ENCODE assay signal across 7 mouse cellular contexts in the genomic region with DNA sequence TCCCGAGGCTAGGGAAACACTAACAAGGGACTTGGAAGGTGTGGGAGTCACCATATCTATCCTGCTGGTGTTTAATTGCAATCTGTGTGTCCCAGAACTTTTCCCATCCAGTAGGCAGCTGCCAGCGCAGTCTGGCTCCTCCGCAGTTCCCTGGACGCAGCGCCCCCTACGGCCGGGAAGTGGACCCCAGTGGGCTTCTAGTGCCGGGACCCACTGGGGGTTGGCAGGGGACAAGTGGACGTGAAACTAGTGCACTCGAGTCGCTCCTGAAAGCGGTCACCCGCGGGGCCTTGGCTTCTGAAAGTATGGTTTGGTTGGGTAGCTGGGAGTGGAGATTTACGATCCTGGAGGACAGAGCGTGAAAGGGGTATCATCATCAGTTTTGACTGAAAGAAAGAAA.
DNase-seq lines count a peak whose midpoint lies in the region; ATAC-seq and TF ChIP-seq lines count a peak whose summit lies in the region.

No protein-coding gene starts in this region.

- ATAC-seq in forebrain, embryonic 13.5 days: peak; percentile 32; the same call in 1 of the 2 replicates
- peak; percentile 66 for ATAC-seq in hindbrain, embryonic 16.5 days
- no peak for ATAC-seq in inflammation-experienced regulatory T-cells, adult 6 months

- peak; percentile 52 for TF ChIP-seq CTCF in layer of hippocampus, adult 2 months (conservative IDR thresholded peaks at IDR 0.05)

- 14% methylated on average over 16 of the region's 16 CpGs for WGBS in forebrain, embryonic 13.5 days
- WGBS in hindbrain, embryonic 16.5 days: 14% methylated on average over 16 of the region's 16 CpGs

- H3K9ac ChIP-seq in forebrain, embryonic 13.5 days: no peak overlapping the region
- no peak overlapping the region for H3K9ac ChIP-seq in hindbrain, embryonic 16.5 days (ENCODE audit: low read depth, low read length)

- no peak for DNase-seq in layer of hippocampus, adult 2 months (ENCODE audit: low spot score in 2 of 2)
- no peak for DNase-seq in layer of hippocampus, adult 9-11 months
- DNase-seq in retina, embryonic 14.5 days (ENCODE audit: low spot score): peak; percentile 67
- no peak for DNase-seq in adrenal gland, adult 8-10 months

- H3K4me2 ChIP-seq in forebrain, embryonic 13.5 days: peak overlapping the region; percentile 45
- H3K4me2 ChIP-seq in hindbrain, embryonic 16.5 days (ENCODE audit: low read length): peak overlapping the region; percentile 39

- no peak overlapping the region for H3K27ac ChIP-seq in layer of hippocampus, adult 2 months
- no peak overlapping the region; the same call in 1 of the 2 replicates for H3K27ac ChIP-seq in forebrain, embryonic 13.5 days
- 0 out of 2 replicates have a peak overlapping the region, but pooled peaks have one; percentile 44 for H3K27ac ChIP-seq in hindbrain, embryonic 16.5 days (ENCODE audit: low read depth, low read length)

- H3K4me3 ChIP-seq in layer of hippocampus, adult 2 months: no peak overlapping the region
- peak overlapping the region; percentile 21 for H3K4me3 ChIP-seq in forebrain, embryonic 13.5 days
- peak overlapping the region; percentile 15; the same call in 1 of the 2 replicates for H3K4me3 ChIP-seq in hindbrain, embryonic 16.5 days (ENCODE audit: low read length)

- peaks cover 16% of the 10 kb centered on the region; the same call in 1 of the 2 replicates for H3K27me3 ChIP-seq in forebrain, embryonic 13.5 days
- 0 out of 2 replicates have a peak, but pooled peaks cover 3% of the 10 kb centered on the region for H3K27me3 ChIP-seq in hindbrain, embryonic 16.5 days (replicated peaks; ENCODE audit: control insufficient read depth, insufficient read depth, low read length)

- H3K9me3 ChIP-seq in forebrain, embryonic 13.5 days (replicated peaks): no peaks in the 10 kb centered on the region
- no peaks in the 10 kb centered on the region for H3K9me3 ChIP-seq in hindbrain, embryonic 16.5 days (ENCODE audit: control insufficient read depth, low read length)

- H3K4me1 ChIP-seq in forebrain, embryonic 13.5 days: 0 out of 2 replicates have a peak, but pooled peaks cover 2% of the 10 kb centered on the region
- no peaks in the 10 kb centered on the region for H3K4me1 ChIP-seq in hindbrain, embryonic 16.5 days (ENCODE audit: control insufficient read depth, insufficient read depth, low read depth, low read length)

- no peaks in the 10 kb centered on the region for H3K36me3 ChIP-seq in forebrain, embryonic 13.5 days (ENCODE audit: poor library complexity, severe bottlenecking)
- H3K36me3 ChIP-seq in hindbrain, embryonic 16.5 days (ENCODE audit: control insufficient read depth, insufficient read depth, low read length): no peaks in the 10 kb centered on the region
